Mouse (Mus musculus): ENCODE results near the gene Map3k3.

DNA sequence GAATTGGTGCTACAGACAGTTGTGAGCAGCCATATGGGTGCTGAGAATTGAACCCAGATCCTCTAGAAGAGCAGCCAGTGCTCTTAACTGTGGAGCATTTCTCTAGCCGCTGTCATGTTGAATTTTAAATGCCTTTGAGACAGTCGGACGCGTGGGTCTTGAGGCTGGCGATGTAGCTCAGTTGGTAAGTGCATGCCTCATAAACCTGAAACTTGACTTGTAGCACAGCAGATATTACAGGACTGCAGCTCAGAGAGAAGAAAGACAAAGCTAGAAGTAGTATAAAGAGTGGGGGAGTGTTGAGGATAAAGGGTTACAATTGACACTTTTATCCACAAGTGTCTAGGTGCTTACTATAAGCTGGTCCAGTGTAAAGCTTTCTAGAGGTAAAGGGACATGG is 48.1 kb downstream of the Map3k3 start:
- TF ChIP-seq POLR2A (IDR thresholded peaks at IDR 0.05; ENCODE audit: low read depth, low read length) (no peak), CTCF (conservative IDR thresholded peaks at IDR 0.05; ENCODE audit: insufficient read depth, insufficient read length, low read depth, low read length) (no peak)

Measured in kidney, adult 2 months (tissue).